Mouse (Mus musculus) kidney, adult 18-20 months (tissue): ENCODE data around the gene Olfr894.
"Not testable (repeated sequence)": the region's sequence is repeated elsewhere in the genome, so short reads cannot be mapped to it uniquely, and the experiment has no call there.

ENCODE experiments used
- DNase-seq: peaks from one replicate; pipeline ENCODE4 v3.0.0; 2021

Gene Olfr894

GRCm38 (mm10) chr9:38217755-38218154 is at the start of gene Olfr894:
Gene Olfr894 (plus strand): TSS chr9:38218055.
- DNase-seq, result no peak

DNA sequence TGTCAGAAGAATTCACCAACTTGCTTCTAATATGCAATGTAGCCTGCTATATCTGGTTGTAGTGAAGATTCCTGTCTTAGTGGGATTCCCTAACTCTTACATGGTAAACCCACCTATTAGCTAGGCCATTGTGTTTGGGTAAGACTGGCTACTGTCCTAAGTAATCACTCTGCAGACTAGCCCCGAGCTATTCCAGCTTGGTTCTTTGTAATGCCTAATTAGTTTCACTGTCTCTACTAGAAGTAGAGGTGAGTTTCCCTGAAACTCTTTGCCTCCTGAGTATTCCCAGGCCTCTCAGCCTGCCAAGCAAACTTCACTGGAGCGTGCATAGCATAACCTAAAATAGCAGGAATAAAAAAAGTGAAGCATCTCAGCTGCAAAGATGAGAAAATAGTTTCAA is 49.5 kb upstream of the Olfr894 start:
- DNase-seq, result not testable (repeated sequence)

DNA sequence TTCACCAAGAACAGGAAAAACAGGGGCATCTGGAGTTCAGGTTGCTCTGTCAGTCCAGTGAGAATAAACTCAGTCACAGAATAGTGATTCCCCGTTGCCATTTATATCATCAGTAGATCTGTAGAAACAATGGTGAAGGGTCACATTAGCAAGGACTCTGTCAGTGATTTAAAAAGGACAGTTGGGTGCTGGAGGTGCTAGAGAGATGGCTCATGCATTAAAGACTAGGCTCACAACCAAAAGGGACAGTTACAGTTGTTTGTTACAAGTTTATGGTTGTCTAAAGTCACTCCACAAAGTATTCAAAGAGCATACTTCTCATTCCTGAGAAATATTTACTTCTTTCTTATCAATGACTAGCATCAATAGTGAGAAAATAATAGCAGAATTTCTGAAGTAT is 37.1 kb upstream of the Olfr894 start, which contains the start of gene Olfr891:
Gene Olfr891, minus strand, starts transcription at position 101 of the 400 bp plus-strand sequence.
- no peak for DNase-seq

DNA sequence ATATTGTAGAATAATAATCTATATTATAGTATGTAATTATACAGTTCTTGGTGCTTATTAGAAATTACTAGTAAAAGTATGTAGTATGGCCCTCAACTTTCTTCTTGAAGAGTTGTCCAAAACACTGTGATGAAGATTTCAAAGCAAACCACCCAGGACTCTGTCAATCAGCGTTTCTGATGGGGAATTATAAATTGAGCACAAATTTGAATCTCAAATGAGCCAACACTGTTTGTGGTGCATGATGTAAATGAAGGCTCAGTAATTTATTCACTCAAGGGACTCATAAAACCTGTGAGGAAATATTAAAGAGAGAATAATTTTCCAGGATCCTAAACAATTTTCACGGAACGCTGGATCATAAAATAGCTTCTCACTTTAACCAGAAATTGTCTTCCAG is 9.8 kb upstream of the Olfr894 start, which contains the start of gene Olfr893:
Gene Olfr893, plus strand, starts transcription at position 301 of the 400 bp plus-strand sequence.
- DNase-seq, result no peak

- DNase-seq, result no peak
Observed at GRCm38 (mm10) chr9:38252474-38252873, 34.6 kb downstream of the Olfr894 start, which contains the start of gene Olfr143. Gene Olfr143 (plus strand): TSS chr9:38252774.

- DNase-seq, result no peak
Observed at GRCm38 (mm10) chr9:38267551-38267950, 49.7 kb downstream of the Olfr894 start, which contains the start of gene Olfr895. Gene Olfr895 (plus strand): TSS chr9:38267851.
